ENCODE assay signal across 17 mouse cellular contexts in genomic region chr8:125776800-125777199, GRCm38 (mm10). TPM values are rescaled to one million over a fixed set of nuclear protein-coding genes. Genes with fewer than 3 reads are reported as not detected.
DNase-seq lines count a peak whose midpoint lies in the region; ATAC-seq lines count a peak whose summit lies in the region.
"Had no signal": no experiment of that assay in that cellular context is flagged by ENCODE, and none has a peak within 500 bp of the region (broad histone marks: within the 10 kb centered on the region; RNA-seq: fewer than 3 reads in every experiment).

No protein-coding gene starts in this region.

- 50% methylated on average over 6 of the region's 6 CpGs for WGBS in kidney, embryonic 16.5 days
- 44% methylated on average over 6 of the region's 6 CpGs for WGBS in intestine, embryonic 16.5 days

- no peak overlapping the region for H3K9ac ChIP-seq in kidney, embryonic 16.5 days (replicated peaks; ENCODE audit: low read length)
- no peak overlapping the region for H3K9ac ChIP-seq in intestine, embryonic 16.5 days (ENCODE audit: low read depth, low read length)
- H3K9ac ChIP-seq: kidney, embryonic 15.5 days had no signal

- DNase-seq in kidney, postnatal 14 days = peak; percentile 20
- DNase-seq in adipocyte (ENCODE audit: low spot score) = peak; percentile 92
- peak; percentile 74 for DNase-seq in lung, postnatal 36 days
- DNase-seq in layer of hippocampus, postnatal 36 days = no peak
- DNase-seq in gastrocnemius, postnatal 10 days = no peak
- no peak for DNase-seq in testis, postnatal 10 days (ENCODE audit: low spot score)
- DNase-seq: cerebellum, postnatal 14 days; heart, adult 2 months; right cerebral cortex, adult 18-20 months had no signal

- no peak for ATAC-seq in kidney, embryonic 16.5 days (ENCODE audit: low FRiP score, low TSS enrichment)
- ATAC-seq in intestine, embryonic 16.5 days = peak; percentile 80
- ATAC-seq: CD4-positive, CD25-positive, alpha-beta regulatory T cell, adult 4 months; Patski had no signal

- no peaks in the 10 kb centered on the region for H3K36me3 ChIP-seq in kidney, embryonic 16.5 days (ENCODE audit: insufficient read depth, low read length)
- H3K36me3 ChIP-seq in intestine, embryonic 16.5 days (ENCODE audit: control insufficient read depth, insufficient read depth, low read length) = no peaks in the 10 kb centered on the region
- H3K36me3 ChIP-seq: hindbrain, embryonic 10.5 days; kidney, embryonic 15.5 days had no signal

- no peak overlapping the region for H3K4me2 ChIP-seq in kidney, embryonic 16.5 days (replicated peaks; ENCODE audit: low read depth, low read length)
- H3K4me2 ChIP-seq in intestine, embryonic 16.5 days (ENCODE audit: low read depth, low read length) = no peak overlapping the region
- H3K4me2 ChIP-seq: kidney, embryonic 15.5 days had no signal

- H3K27ac ChIP-seq in kidney, embryonic 16.5 days (ENCODE audit: low read length) = no peak overlapping the region
- H3K27ac ChIP-seq in intestine, embryonic 16.5 days (ENCODE audit: low read length) = no peak overlapping the region
- H3K27ac ChIP-seq: heart, adult 2 months; hindbrain, embryonic 10.5 days; left cerebral cortex, adult 2 months had no signal

- H3K4me3 ChIP-seq in kidney, embryonic 16.5 days (ENCODE audit: low read length) = no peak overlapping the region
- no peak overlapping the region for H3K4me3 ChIP-seq in intestine, embryonic 16.5 days (ENCODE audit: low read length)
- H3K4me3 ChIP-seq: heart, adult 2 months; hindbrain, embryonic 10.5 days; kidney, embryonic 15.5 days; left cerebral cortex, adult 2 months; megakaryocyte, embryonic 14.5 days had no signal

- peaks cover 25% of the 10 kb centered on the region for H3K4me1 ChIP-seq in kidney, embryonic 16.5 days (ENCODE audit: insufficient read depth, low read length)
- 0 out of 2 replicates have a peak, but pooled peaks cover 3% of the 10 kb centered on the region for H3K4me1 ChIP-seq in intestine, embryonic 16.5 days (ENCODE audit: control insufficient read depth, insufficient read depth, low read length)
- H3K4me1 ChIP-seq: megakaryocyte, embryonic 14.5 days had no signal

- no peaks in the 10 kb centered on the region for H3K27me3 ChIP-seq in kidney, embryonic 16.5 days (ENCODE audit: insufficient read depth, low read length)
- H3K27me3 ChIP-seq in intestine, embryonic 16.5 days (replicated peaks; ENCODE audit: control insufficient read depth, insufficient read depth, low read length) = no peaks in the 10 kb centered on the region
- H3K27me3 ChIP-seq: kidney, embryonic 15.5 days; Patski had no signal

- no peaks in the 10 kb centered on the region for H3K9me3 ChIP-seq in kidney, embryonic 16.5 days (ENCODE audit: low read length)
- H3K9me3 ChIP-seq in intestine, embryonic 16.5 days (ENCODE audit: control insufficient read depth, low read length) = no peaks in the 10 kb centered on the region
- H3K9me3 ChIP-seq: hindbrain, embryonic 10.5 days; kidney, embryonic 15.5 days had no signal

RNA-seq across cellular contexts. Expression of gene Ntpcr, which starts 47.0 kb away (rescaled TPM):
- 30.3 and 30.8 TPM in 2 replicates for polyA plus RNA-seq in kidney, embryonic 16.5 days (2015; fragmentation: Nextera tagmentation; extraction: Ambion mirVana)
- 30.8 and 32.9 TPM in 2 replicates for polyA plus RNA-seq in intestine, embryonic 16.5 days (2015; fragmentation: Nextera tagmentation; extraction: Ambion mirVana)
- 10 to 100 TPM; 20.8 TPM for total RNA-seq in layer of hippocampus, postnatal 36 days (2021)
- 10 to 100 TPM; 16.5 to 18.6 TPM for total RNA-seq in gastrocnemius, postnatal 10 days (2021)

Comparison
In these comparisons a context has a peak if more than half of its experiments do, and no peak if none do; other contexts are left out.
1. DNase-seq: peak in kidney, postnatal 14 days (single experiment), adipocyte (single experiment) and lung, postnatal 36 days (single experiment); none in layer of hippocampus, postnatal 36 days (0 of 2), gastrocnemius, postnatal 10 days (single experiment) and testis, postnatal 10 days (single experiment).